In the genomic region with DNA sequence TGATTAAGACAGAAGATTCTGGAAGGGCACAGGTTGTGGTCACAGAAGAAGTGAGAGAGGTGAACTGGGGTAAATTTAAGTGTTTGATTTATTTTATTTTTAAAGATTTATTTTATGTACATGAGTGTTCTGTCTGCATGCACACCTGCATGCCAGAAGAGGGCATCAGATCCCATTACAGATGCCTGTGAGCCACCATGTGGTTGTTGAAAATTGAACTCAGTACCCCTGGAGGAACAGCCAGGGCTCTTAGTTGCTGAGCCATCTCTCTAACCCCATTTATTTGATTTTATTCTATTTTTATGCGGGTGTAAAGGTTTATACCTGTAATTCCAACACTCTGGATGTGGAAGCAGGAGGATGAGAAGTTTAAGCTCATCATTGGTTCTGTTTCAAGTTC, we compare ENCODE assay signal across 20 mouse cellular contexts. TPM values are rescaled to one million over a fixed set of nuclear protein-coding genes. Genes with fewer than 3 reads are reported as not detected.
A peak's percentile ranks its signal among the peaks of the same experiment; 100 is the strongest.
DNase-seq lines count a peak whose midpoint lies in the region; ATAC-seq and TF ChIP-seq lines count a peak whose summit lies in the region.
"Had no signal": no experiment of that assay in that cellular context is flagged by ENCODE, and none has a peak within 500 bp of the region (broad histone marks: within the 10 kb centered on the region; RNA-seq: fewer than 3 reads in every experiment).

No protein-coding gene starts in this region.

- no peak overlapping the region for H3K27ac ChIP-seq in hindbrain, postnatal 0 days
- no peak overlapping the region for H3K27ac ChIP-seq in hindbrain, embryonic 12.5 days
- H3K27ac ChIP-seq in left cerebral cortex, adult 2 months, result no peak overlapping the region
- H3K27ac ChIP-seq: embryonic facial prominence, embryonic 10.5 days; heart, embryonic 13.5 days; hindbrain, embryonic 14.5 days had no signal

- no peaks in the 10 kb centered on the region for H3K4me1 ChIP-seq in hindbrain, postnatal 0 days (ENCODE audit: insufficient read depth, low read length)
- peaks cover 8% of the 10 kb centered on the region; the same call in 1 of the 2 replicates for H3K4me1 ChIP-seq in hindbrain, embryonic 12.5 days
- H3K4me1 ChIP-seq: heart, embryonic 13.5 days had no signal

- H3K4me2 ChIP-seq in hindbrain, postnatal 0 days (ENCODE audit: low read depth, low read length), result no peak overlapping the region
- no peak overlapping the region for H3K4me2 ChIP-seq in hindbrain, embryonic 12.5 days (replicated peaks)
- H3K4me2 ChIP-seq: heart, embryonic 13.5 days; hindbrain, embryonic 14.5 days had no signal

- peak; percentile 54 for TF ChIP-seq CTCF in hindbrain, postnatal 0 days (IDR thresholded peaks at IDR 0.05; ENCODE audit: low read depth)
- peak; percentile 39 for TF ChIP-seq CTCF in left cerebral cortex, adult 2 months (IDR thresholded peaks at IDR 0.05)
- TF ChIP-seq CTCF in brain, embryonic 14.5 days (IDR thresholded peaks at IDR 0.05; ENCODE audit: borderline replicate concordance, extremely low read depth, insufficient read depth, insufficient read length), result peak; percentile 23; the same call in 1 of the 2 replicates

- intact Hi-C loops in left cerebral cortex, adult 2 months (cut with DNase I), result loop anchor here (10.0 kb wide), 1 partner anchor 317 kb away; no protein-coding TSS in a partner anchor
- intact Hi-C loops in left cerebral cortex, postnatal 10 days (cut with DNase I), result loop anchor here (10.0 kb wide), 1 partner anchor 317 kb away; no protein-coding TSS in a partner anchor

- no peaks in the 10 kb centered on the region for H3K9me3 ChIP-seq in hindbrain, postnatal 0 days (ENCODE audit: low read length)
- no peaks in the 10 kb centered on the region for H3K9me3 ChIP-seq in hindbrain, embryonic 12.5 days (replicated peaks)
- H3K9me3 ChIP-seq: embryonic facial prominence, embryonic 10.5 days; heart, embryonic 13.5 days had no signal

- H3K36me3 ChIP-seq in hindbrain, postnatal 0 days (ENCODE audit: insufficient read depth, low read length), result no peaks in the 10 kb centered on the region
- no peaks in the 10 kb centered on the region for H3K36me3 ChIP-seq in hindbrain, embryonic 12.5 days
- H3K36me3 ChIP-seq: embryonic facial prominence, embryonic 10.5 days; G1E; heart, embryonic 13.5 days had no signal

- no peak overlapping the region for H3K9ac ChIP-seq in hindbrain, postnatal 0 days (replicated peaks; ENCODE audit: low read length)
- H3K9ac ChIP-seq in hindbrain, embryonic 12.5 days, result no peak overlapping the region
- H3K9ac ChIP-seq: heart, embryonic 13.5 days; hindbrain, embryonic 14.5 days had no signal

- no peak for ATAC-seq in hindbrain, postnatal 0 days
- ATAC-seq in hindbrain, embryonic 12.5 days (ENCODE audit: low FRiP score), result no peak
- ATAC-seq: forebrain, embryonic 14.5 days had no signal

- 79% methylated on average over 1 of the region's 1 CpGs for WGBS in hindbrain, postnatal 0 days
- 79% methylated on average over 1 of the region's 1 CpGs for WGBS in hindbrain, embryonic 12.5 days

- no peak for DNase-seq in hindbrain, postnatal 0 days (ENCODE audit: low spot score)
- DNase-seq in left cerebral cortex, adult 2 months (ENCODE audit: extremely low spot score in 1 of 2, low spot score in 2 of 2), result no peak
- DNase-seq in left cerebral cortex, postnatal 10 days (ENCODE audit: extremely low spot score in 1 of 2, low spot score in 2 of 2), result no peak
- DNase-seq in 416B (ENCODE audit: low read depth), result peak; percentile 53
- DNase-seq in brain, embryonic 14.5 days (ENCODE audit: low read depth), result no peak
- DNase-seq in adrenal gland, adult 18-20 months (ENCODE audit: low spot score in 2 of 2), result no peak
- DNase-seq in thymus, adult 18-20 months, result no peak
- DNase-seq: adrenal gland, postnatal 10 days; cerebellum, adult 11-12 months; cerebellum, adult 9-11 months; cerebellum, postnatal 36 days; gastrocnemius, postnatal 36 days; heart, adult 11 months; heart, postnatal 36 days had no signal

- no peak for TF ChIP-seq POLR2A in brain, embryonic 14.5 days (IDR thresholded peaks at IDR 0.05; ENCODE audit: borderline replicate concordance, extremely low read depth, insufficient read depth, insufficient read length, poor library complexity, severe bottlenecking)

- no peak overlapping the region for H3K4me3 ChIP-seq in hindbrain, postnatal 0 days (ENCODE audit: low read length)
- no peak overlapping the region for H3K4me3 ChIP-seq in hindbrain, embryonic 12.5 days
- H3K4me3 ChIP-seq in left cerebral cortex, adult 2 months, result no peak overlapping the region
- H3K4me3 ChIP-seq: embryonic facial prominence, embryonic 10.5 days; heart, embryonic 13.5 days had no signal

- H3K27me3 ChIP-seq in hindbrain, postnatal 0 days (ENCODE audit: insufficient read depth, low read length), result no peaks in the 10 kb centered on the region
- peaks cover 8% of the 10 kb centered on the region for H3K27me3 ChIP-seq in hindbrain, embryonic 12.5 days

RNA-seq across cellular contexts. Expression of gene Zc3h12a, which starts 40.1 kb away (rescaled TPM):
- total RNA-seq in hindbrain, postnatal 0 days (2014; rRNA removed), result not detected in 2 replicates
- 0.16 and 0.31 TPM in 2 replicates for polyA plus RNA-seq in hindbrain, postnatal 0 days (2015; fragmentation: Nextera tagmentation; extraction: Ambion mirVana)
- polyA plus RNA-seq in hindbrain, embryonic 12.5 days (2016; fragmentation: Nextera tagmentation; extraction: Ambion mirVana), result 0.40 and 0.50 TPM in 2 replicates
- total RNA-seq in left cerebral cortex, adult 2 months (2021), result under 1 TPM; 0.79 to 1.00 TPM
- 1 to 10 TPM in 1 of 2 experiments, under 1 TPM in 1; 0.57 to 1.2 TPM for total RNA-seq in left cerebral cortex, postnatal 10 days (2021)
- 0.57 and 0.85 TPM in 2 replicates for polyA plus RNA-seq in brain, embryonic 14.5 days (2012; rRNA removed)
- total RNA-seq in adrenal gland, adult 18-20 months (2021), result 1 to 10 TPM; 4.1 to 6.5 TPM
